Mouse (Mus musculus) skeletal muscle tissue, adult 2 months (tissue): ENCODE measurements around the gene Arv1.

Experiments used
- DNase-seq: peaks from one replicate; pipeline ENCODE4 v3.0.0-alpha.2; 2012; ENCODE audit warnings: low read depth, low spot score

Gene Arv1

GRCm38 (mm10) chr8:124724301-124724700 lies 2.4 kb downstream of the Arv1 start:
- DNase-seq, result no peak

- no peak for DNase-seq
These were observed 10.9 kb downstream of the Arv1 start for GRCm38 (mm10) chr8:124732828-124733227.

DNA sequence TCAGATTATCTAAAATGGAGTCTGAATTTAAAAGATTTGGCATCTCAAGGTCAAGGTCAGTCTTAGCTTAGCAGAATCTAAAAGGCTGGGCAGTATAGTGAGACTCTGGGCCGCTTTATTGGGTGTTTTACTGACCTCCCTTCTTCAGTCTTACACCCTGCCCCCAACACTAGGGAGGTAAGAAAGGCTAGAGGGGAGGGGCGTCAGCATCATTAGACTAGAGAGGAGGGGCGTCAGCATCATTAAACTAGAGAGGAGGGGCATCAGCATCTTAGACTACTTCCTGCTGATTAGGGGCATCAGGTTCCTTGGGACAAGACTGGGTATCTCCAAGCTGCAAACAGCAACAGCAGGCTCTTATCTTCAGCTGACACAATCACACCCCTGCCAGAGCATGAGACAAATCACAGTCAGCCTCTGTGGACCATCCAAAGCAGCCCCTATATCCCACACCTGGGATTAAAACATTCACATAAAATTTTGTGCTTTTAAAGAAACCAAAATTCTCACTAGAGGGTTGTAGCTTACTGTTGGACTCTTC lies 13.5 kb downstream of the Arv1 start:
- no peak for DNase-seq

- peak; percentile 13 for DNase-seq
These were observed 17.3 kb downstream of the Arv1 start for GRCm38 (mm10) chr8:124739268-124739667.

- DNase-seq, result no peak
These were observed 24.7 kb downstream of the Arv1 start for GRCm38 (mm10) chr8:124746661-124747060.

DNA sequence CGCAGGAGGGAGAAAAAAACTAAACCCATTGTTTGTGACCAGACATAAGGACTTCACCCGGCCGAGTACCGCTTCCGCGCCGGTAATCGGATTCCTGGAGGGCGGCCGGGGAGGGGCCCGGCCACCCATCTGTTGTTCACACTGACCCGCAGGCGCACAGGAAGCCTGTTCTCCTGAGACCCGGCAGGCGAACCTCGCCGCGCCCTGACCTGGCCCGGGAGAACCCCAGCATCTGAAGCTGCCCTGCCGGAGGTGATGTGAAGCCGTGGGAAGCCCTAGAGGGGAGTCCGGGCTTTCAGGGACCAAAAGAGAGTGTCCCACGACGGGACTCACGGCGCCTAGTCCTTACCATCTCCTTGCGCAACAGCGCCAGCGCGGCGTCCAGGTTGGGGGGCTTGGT lies 29.3 kb downstream of the Arv1 start:
- DNase-seq, result no peak

DNA sequence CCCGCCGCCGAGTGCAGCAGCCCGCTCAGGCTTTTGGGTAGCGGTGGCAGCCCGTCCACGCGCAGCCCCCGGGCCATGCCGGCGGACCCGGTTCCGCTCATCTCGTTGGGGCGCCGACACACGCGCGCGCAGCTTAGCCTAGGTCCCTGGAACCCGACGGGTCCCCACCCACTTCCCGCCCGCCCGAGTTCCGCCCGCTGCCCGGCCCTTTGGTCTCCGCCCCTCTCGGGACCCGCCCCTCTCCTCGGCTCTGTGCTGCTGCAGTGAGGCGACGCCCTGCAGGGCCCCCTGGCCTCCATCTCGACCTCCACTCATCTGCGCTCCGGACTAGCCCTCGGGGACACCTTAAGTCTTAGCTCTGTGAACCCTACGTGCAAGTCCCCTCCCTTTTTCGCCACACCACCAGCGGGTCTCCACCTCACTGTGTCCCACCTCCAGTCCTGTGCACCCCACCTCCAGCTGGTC lies 29.8 kb downstream of the Arv1 start, which contains the start of gene Fam89a:
Fam89a (minus strand) TSS at position 124 of the 465 bp plus-strand sequence.
- no peak for DNase-seq

DNA sequence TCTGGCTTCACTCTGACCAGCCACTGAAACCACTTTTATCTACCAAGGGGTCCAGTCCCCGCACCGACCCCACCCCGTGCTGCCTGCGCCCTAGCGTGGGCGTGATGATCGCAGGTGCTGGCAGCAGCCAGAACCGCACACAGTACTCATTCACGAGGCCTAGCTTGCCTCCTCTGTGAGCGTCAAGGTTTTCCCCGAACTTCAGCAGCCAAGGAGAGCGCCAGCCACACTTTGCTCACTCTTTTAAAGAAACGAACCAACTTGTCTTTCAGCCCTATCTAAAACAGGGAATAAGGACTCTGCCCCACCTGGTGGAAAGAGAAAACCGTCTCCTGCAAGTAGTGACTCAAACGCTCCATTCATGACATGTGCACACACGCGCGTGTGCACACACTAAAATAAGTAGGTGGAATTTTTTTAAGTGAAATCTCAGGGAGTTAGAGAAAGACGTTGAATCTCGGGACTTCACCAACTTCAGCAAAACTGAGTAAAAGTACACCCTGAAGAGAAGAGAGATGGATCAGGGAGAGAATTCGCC lies 30.5 kb downstream of the Arv1 start:
- DNase-seq, result no peak

GRCm38 (mm10) chr8:124754101-124754791 lies 32.3 kb downstream of the Arv1 start:
- no peak for DNase-seq

DNA sequence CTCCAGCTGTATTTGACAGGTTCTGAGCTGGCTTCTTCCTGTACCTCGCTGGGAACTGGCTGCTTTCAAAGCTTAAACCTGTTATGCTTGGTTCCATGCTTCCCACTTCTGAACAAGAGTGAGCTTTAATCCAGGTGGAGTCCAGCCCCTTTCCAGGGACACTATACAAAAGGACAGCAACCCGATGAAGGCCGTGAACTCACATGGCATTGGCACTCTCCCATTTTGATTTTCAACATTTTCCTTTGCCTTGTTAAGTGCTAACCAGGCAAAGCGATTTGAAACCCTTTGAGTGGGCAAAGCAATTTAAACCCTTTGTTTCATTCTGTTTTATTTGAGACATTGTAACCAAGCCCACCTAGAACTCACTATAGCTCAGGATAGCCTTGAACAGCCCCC lies 32.9 kb downstream of the Arv1 start:
- no peak for DNase-seq

DNA sequence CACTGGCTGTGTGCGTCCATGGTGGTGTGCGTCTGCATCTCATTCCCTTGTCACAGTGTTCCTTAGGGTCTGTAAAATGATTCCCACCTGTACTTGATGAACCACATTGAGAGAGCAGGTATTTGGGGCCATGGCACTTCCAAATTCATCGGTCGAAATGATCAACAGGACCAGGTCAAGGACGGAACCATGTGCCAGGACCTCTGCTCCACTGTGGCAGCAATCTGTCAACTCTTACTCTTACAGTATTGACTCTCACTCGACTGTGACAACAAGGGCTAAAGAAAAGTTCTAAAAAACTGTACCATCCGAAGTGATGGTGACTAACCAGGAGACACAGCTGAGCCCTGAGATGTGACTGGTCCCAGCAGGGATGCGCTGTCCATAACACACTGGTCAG lies 33.5 kb downstream of the Arv1 start:
- DNase-seq, result no peak

DNA sequence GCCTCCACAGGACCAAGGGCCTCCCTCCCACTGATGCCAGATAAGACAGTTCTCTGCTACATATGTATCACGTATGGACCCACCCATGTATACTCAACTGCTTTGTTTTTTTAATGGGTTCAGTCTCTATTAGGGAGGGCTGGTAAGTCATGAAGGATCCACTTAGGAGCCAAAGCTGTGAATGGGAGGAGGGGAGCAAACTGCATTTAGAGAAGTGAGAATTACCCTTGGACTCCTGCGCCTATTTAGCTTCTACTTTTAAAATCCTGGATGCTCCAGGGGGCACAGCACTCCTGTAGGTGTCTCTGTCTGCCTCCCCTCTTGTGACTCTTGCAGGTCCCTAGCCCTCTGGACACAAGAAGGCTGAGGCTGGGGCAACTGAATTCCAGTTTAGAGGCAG lies 34.2 kb downstream of the Arv1 start:
- no peak for DNase-seq

DNA sequence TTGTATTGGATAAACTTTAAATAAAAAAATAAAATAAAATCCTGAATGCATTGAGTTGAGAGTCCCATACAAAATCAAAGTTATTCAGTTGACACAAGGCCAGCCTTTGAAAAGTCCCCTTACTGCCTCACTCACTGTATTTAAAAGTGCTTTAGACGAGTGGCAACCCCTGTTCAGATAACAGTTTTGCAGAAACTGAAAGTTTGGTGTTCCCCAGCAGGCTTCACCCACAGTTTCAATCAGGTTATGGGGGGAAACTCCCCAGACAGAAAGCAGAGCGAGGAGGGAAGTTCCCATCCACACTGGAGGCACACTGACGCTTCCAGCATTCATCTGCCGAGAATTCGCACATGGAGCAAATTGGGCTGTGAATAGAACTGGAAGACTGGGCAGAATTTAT lies 34.7 kb downstream of the Arv1 start:
- DNase-seq, result no peak

DNA sequence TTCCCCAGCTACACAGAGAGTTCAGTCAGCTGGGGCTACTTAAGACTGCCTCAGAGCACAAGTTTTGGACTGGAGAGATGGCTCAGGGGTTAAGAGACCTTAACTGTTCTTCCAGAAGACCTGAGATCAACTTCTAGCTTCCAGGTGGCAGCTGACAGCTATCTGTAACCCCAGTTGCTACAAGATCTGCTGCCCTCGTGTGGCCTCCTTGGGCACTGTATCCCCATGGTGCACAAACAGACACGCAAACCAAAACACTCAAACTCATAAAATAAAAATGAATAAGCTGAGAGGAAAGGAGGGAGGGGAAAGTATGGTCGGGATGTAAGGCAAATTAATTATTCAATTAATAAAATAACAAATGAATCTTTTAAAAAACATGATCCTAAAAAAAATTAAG lies 36.6 kb downstream of the Arv1 start:
- no peak for DNase-seq

DNA sequence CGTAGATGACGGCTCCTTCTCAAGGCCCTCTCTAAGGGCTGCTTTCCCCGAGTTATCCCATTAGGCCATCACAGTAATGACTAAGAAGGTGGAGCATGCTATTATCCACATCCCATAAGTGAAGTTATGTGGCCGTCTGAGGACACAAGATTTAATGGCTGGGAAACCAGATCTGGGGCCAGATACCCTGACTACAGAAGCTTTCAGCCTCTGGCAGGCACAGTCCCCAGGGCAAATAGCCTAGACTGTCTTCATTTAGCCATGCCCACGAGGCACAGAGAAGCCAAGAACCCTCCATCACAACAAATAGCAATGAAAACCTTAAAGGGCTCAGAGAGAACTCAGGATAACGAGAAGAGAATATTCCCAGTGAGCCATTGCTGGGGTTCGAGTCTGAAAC lies 41.1 kb downstream of the Arv1 start:
- no peak for DNase-seq

DNA sequence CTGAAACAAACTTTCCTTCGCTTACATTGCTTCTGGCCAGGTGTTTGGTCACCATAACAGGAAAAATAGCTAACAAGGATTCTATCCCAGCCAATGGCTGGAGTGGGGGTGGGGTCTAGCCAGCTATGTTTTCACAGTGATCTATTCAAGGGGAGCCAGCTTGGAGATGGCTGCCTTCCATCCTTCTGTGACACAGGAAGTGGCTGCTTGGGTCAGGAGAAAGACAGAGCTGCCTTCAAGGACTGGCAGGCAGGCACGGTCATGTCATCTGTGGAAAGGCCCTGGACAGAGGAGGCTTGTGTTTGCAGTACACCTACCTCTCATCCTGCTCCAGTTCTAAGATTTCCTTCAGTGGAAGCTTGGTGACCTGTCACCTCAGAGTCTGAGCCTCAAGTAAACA lies 50.5 kb downstream of the Arv1 start:
- DNase-seq, result no peak

GRCm38 (mm10) chr8:124775695-124776094 lies 53.8 kb downstream of the Arv1 start:
- peak; percentile 36 for DNase-seq

DNA sequence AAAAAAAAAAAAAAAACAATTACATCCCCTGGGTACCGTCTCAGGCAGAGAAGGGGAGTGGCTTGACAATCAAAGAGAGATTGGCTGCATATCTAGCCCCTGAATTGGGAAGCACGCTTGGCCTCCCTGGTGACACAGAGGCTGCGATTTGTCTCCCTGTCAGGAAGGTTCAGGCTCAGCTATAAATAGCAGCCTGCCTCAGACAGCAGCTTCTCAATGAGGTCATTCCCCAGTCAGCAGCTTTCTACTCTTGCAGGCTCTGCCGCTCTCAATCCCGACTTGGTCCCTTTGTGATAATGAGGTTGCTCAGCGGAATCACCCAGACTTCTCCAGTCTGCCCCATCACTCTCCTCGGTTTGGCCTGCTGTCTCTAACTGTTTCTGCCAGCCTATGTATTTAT lies 58.3 kb downstream of the Arv1 start:
- peak; percentile 76 for DNase-seq

- DNase-seq, result peak; percentile 34
These were observed 60.5 kb downstream of the Arv1 start for GRCm38 (mm10) chr8:124782431-124782830.

DNA sequence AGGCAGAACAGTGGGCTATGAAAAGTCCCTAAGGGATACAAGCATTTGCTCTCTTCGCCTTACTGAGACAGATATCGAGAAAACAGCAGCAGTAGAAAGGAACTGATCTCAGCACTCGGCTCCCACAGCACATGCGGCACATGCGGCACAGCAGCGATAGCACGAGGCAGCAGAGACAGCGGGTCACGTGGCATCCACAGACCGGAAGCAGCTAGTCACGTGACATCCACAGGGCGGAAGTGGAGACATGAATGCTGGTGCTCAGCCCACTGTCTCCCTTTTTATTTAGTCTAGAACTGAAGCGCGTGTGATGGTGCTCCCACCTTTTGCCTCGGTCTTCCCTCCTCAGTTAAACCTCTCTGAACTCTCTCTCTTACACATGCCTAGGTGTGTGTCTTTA lies 61.3 kb downstream of the Arv1 start:
- DNase-seq, result no peak
